Mouse (Mus musculus): Measurements from ENCODE around the gene Agap1.
A peak's percentile ranks its signal among the peaks of the same experiment; 100 is the strongest.

Gene Agap1

GRCm38 (mm10) chr1:89919206-89919605 lies 464.6 kb downstream of the Agap1 start:
- DNase-seq = no peak

DNA sequence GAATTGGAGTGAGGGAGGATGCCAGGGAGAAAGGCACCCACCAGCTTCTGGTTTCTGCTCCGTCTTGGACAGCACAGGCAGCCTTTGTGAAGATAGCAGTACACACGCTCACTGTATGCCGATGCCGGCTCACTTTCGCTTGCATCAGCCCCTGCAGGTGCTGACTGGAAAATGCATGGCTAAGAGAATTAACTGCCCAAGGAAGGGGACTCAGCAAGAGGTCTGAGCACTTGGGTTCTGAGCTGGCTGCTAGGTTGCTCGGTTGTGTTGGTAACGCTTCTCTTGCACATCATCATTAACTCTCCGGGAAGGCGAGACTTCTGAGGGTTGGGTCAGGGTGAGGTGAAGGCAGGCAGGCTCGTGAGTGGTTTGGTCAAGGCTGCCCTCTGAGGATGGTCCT lies 467.2 kb downstream of the Agap1 start:
- DNase-seq = no peak

GRCm38 (mm10) chr1:89922282-89922681 lies 467.7 kb downstream of the Agap1 start:
- DNase-seq = no peak

GRCm38 (mm10) chr1:89922883-89923641 lies 468.5 kb downstream of the Agap1 start:
- no peak for DNase-seq

DNA sequence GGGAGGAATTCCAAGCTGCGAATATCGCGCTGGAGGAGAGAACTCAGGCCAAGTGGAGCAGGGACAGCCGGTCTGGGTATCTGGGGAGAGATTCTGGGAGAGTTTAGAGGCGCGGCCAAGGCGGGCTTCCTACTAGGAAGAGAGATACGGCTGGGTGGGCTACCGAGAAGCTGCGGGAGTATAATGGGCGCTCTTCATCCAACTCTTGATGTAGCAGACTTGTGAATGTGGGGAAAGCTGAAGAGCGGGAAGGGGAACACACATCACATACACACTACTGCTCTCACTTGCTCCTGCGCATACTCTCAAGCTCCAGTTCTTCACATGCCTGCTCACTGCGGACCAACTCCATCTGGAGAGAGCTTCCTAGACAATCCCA lies 469.0 kb downstream of the Agap1 start:
- DNase-seq = no peak

GRCm38 (mm10) chr1:89925501-89926190 lies 471.0 kb downstream of the Agap1 start:
- DNase-seq = no peak

DNA sequence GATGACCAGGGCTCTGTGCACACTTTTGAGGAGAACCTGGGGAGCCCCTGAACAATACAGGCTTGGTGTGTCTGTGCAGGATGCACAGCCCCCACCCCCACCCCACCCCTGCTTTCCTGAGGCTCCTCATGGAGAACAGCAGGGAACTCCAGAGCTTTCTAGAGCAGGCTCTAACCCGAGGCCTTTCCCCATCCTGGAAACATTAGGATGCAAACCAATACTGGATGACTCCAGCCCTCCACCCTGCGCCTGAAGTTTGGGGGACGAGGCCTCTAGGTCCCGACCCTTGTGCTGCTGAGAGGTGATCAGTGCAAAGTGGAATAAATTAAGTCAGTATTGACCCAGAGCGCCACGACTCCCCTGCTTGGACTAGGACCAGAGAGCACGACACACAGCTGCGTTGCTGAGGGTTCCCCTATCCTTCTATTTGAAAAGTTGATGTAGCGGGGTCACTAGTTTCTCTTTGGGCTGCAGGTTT lies 472.0 kb downstream of the Agap1 start:
- no peak for DNase-seq

GRCm38 (mm10) chr1:89927061-89927661 lies 472.6 kb downstream of the Agap1 start:
- peak; percentile 19 for DNase-seq

DNA sequence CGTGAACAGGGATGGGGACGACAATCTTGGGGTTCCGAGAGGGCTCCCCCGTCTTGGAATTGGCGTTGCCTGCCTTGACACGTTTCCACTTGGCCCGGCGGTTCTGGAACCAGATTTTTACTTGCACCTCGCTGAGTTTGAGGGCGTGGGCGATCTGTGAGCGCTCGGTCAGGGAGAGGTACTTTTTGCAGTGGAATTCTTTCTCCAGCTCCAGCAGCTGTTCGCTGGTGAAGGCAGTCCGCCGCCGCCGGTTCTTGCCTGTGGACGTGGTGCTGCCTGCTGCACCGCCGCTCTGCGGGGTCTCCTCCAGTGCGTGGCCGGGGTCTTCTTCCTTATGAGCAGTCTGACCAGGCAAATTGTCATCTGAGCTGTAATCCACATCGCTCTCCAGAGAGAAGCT lies 474.1 kb downstream of the Agap1 start:
- DNase-seq = no peak

DNA sequence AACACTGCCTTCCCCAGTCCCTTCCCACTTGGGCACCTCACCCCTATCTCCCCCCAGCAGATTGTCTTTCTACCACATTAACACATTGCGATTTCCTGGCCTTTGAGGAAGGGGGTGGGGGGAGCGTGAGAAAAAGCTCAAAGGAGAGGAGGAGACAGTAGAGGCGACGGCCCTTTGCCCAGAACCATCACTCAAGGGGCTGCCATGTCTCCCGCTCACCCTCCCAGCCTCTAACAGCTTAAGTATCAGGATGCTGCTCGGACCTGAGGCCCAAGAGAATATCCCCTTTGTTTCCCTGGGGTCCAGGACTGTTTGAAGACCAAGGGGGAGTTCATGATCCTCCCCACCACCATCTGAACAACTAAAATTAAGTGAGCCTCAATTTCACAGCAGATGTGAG lies 474.6 kb downstream of the Agap1 start:
- DNase-seq = no peak

DNA sequence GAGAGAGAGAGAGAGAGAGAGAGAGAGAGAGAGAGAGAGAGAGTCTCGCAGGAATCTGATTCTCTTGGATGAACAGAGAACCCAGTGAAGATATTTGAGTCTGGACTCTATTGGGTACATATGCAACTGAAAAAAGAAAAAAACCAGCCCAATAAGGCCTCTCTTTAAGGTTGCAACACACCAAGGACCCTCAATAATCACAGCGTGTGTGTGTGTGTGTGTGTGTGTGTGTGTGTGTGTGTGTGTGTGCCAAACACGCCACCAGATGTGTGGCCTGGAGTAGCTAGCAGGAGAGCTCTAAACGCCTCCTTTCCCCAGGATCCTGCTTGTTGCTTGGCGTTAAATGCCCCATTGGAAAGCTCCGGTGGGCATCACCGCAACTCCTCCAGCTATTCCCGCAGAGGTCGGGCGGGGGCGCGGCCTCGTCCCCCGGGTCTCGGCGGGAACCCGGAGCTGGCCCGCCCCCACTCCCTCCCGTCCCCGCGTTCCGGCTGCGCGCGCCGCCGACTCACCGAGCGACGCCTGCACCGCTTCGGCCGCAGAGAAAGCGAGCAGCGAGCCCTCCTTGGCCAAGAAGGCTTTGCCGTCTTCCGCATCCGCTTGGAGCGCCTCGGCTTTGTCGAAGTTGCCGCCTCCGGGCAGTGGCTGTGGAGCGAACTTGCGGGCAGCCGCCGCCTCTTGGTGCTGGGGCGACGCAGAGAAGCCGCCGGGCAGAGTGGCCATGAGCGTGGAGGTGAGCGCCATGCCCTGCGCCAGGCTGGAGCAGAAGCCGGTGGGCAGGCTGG lies 475.3 kb downstream of the Agap1 start:
- peak; percentile 31 for DNase-seq

GRCm38 (mm10) chr1:89930551-89930950 lies 475.9 kb downstream of the Agap1 start:
- no peak for DNase-seq

- peak; percentile 71 for DNase-seq
These were observed 476.5 kb downstream of the Agap1 start, which contains the start of gene Gbx2 for GRCm38 (mm10) chr1:89931120-89931519. Gbx2 (minus strand) TSS chr1:89931179.

DNA sequence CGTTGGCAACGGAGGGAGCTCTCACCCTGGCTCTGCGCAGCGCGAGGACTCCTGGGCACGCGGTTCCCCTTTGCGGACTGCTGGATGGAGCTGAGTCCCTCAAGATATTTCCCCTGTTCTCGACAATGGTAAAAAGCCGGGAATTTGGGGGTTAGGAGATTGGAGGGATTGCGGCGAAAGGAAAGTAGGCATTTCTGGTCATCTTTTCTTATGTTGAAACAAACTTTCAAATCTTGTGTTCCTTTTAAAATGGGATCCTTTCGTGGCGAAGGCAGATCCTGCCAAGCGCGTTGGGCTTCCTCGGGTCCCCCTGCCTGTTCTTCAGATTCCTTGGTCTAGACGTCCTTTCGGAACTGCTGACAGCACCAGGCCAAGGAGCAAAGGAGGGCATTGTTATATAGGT lies 477.4 kb downstream of the Agap1 start:
- DNase-seq = no peak

DNA sequence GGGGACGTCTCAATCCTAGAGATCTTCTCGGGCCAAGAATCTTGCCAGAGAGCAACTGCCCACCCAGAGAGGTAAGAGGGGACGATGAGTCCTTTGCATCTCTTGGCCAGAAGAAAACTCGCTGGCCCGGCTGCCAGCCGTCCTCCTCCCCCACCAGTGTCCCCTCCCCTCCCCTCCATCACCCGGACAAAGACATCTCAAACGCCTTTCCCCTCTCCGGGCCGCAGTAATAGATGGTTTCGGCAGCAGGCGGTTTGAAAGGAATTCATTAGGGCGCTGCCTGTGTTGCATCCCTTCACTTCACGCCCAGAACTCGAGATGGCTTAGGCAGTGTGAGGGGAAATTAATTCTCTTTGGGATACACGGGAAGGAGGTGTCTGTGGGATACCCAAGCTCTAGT lies 478.0 kb downstream of the Agap1 start:
- no peak for DNase-seq

DNA sequence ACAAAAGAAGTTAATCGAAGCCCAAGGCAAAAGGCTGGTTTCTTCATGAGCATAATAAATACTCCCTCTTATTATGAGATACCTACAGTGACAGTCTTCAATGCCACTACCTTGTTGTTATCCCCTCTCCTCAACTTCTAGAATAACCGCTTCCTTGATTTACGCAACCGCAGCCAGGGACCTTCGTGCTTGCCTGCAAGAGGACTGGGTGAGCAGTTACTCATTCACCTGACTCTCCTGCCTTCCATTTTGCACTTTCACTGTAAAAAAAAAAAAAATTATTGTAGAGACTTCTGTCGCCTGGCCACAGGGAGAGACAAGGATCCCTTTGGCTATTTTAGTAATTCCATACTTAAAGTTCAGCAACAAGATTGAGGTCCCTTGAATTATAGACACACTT lies 478.4 kb downstream of the Agap1 start:
- no peak for DNase-seq

DNA sequence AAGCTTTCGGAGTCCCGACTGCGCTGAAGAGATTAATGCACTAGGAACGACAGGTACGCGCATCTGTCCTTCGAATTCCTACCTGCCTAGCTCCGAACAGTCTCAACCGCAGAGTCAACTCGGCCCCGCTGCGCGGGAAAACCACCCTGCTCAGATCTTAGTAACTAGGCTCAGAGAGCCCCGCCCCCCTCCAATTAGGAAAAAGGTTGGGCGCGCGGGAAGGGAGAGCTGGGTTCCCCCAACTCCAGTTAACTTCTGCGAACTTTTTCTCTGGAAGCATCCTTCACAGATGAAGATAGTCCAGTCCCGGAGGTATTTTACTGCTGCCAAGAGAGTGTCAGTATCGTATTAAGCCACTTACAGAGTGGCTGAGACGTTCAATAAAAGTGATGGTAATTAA lies 479.2 kb downstream of the Agap1 start:
- DNase-seq = no peak

DNA sequence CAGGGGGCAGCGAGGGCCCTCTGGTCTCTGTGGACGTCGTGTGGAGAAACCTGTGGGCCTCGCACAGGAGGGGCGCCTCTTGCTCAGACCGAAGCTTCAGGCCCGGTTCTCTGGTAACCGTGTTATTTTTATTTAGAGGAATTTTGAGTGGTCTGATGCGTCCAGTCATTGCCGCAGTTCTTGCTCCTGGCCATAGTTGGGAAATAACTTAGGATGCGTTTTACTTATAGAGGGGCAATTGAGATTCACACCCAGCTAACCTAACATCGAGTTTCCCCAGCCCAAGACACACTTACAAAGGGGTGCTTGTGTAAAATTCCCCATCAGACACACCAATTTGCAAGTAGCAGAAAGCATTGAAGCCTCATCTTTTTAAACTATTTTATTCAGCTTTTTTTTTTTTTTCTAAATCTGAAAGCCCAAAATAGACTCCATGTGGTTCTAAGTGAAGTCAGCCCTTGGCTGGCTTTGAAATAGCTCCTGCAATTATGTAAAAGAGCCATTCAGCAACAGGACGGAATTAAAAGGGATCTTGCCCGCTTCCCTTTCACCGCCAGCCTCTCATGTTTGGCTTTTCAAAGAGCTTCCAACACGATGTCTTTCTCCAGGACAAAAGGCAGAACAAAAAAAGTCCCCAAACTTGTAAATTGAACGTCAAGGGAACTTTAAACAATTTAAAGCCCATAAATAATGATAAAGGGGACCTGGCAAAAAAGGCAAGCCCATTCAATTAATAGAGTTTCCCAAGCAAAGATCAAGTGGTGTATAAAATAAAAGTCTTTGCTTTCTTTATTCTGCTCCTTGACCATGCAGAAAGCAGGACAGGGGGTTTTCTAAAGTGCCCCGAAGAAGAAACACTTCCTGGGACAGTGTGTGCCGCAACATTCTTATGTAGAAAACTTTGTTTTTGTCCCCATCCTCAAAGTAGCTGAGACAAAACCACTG lies 480.0 kb downstream of the Agap1 start:
- no peak for DNase-seq

GRCm38 (mm10) chr1:89935493-89936348 lies 481.1 kb downstream of the Agap1 start:
- no peak for DNase-seq

- DNase-seq = no peak
These were observed 484.4 kb downstream of the Agap1 start for GRCm38 (mm10) chr1:89938884-89939595.

Measured in lung, postnatal 10 days (tissue).